Mouse (Mus musculus) liver, embryonic 13.5 days (tissue): ENCODE measurements around the gene Atrip. TPM values are rescaled to one million over a fixed set of nuclear protein-coding genes. Genes with fewer than 3 reads are reported as not detected.

Experiments used
- ATAC-seq: fragments of 200-750 bp; cut with Nextera tagmentation; 2 replicates; pipeline ENCODE4 v1.8.0; 2017; ENCODE audit warnings: low read depth, mild to moderate bottlenecking, moderate number of reproducible peaks, moderate library complexity
- DNase-seq: peaks from one replicate; pipeline ENCODE4 v3.0.0; 2022
- H3K27ac ChIP-seq: fragments of 300-500 bp; sonication (generic); 2 replicates; pipeline ENCODE4 v1.5.1; 2015; ENCODE audit warnings: moderate library complexity, mild to moderate bottlenecking, inconsistent platforms
- H3K27me3 ChIP-seq: fragments of 300-500 bp; sonication (generic); 2 replicates; pipeline ENCODE4 v1.6.1; 2015; ENCODE audit warnings: mild to moderate bottlenecking, inconsistent platforms
- H3K36me3 ChIP-seq: fragments of 300-500 bp; sonication (generic); 2 replicates; pipeline ENCODE4 v1.6.1; 2015; ENCODE audit warnings: mild to moderate bottlenecking, inconsistent platforms
- H3K4me1 ChIP-seq: fragments of 300-500 bp; sonication (generic); replicated peaks from 2 replicates; pipeline ENCODE4 v1.6.1; 2015; ENCODE audit warnings: inconsistent platforms
- H3K4me2 ChIP-seq: fragments of 300-500 bp; sonication (generic); 2 replicates; pipeline ENCODE4 v1.6.1; 2015; ENCODE audit warnings: inconsistent platforms, mild to moderate bottlenecking, moderate library complexity
- H3K4me3 ChIP-seq: fragments of 300-500 bp; sonication (generic); replicated peaks from 2 replicates; pipeline ENCODE4 v1.5.1; 2015; ENCODE audit warnings: mild to moderate bottlenecking, inconsistent platforms
- H3K9ac ChIP-seq: fragments of 300-500 bp; sonication (generic); 2 replicates; pipeline ENCODE4 v1.6.1; 2015; ENCODE audit warnings: mild to moderate bottlenecking, inconsistent platforms
- H3K9me3 ChIP-seq: fragments of 300-500 bp; sonication (generic); replicated peaks from 2 replicates; pipeline ENCODE4 v1.6.1; 2016; ENCODE audit warnings: inconsistent platforms
- WGBS: fragments of 180-500 bp; shearing (Covaris S2); methylation state at CpG from one replicate; pipeline ENCODE4 v1.1.7; 2015; ENCODE audit not compliant: insufficient replicate concordance; 5-methylcytosine and 5-hydroxymethylcytosine counted together
- polyA plus RNA-seq: library from polyadenylated mRNA; unstranded; fragments of >200 nt; fragmentation: Nextera tagmentation; extraction: Ambion mirVana; gene quantifications from 2 replicates; pipeline ENCODE4 v1.2.1, GENCODE M21; 2015

The Atrip gene
- polyA plus RNA-seq, 1 experiment from 2014 or later: 12.7 TPM

DNA sequence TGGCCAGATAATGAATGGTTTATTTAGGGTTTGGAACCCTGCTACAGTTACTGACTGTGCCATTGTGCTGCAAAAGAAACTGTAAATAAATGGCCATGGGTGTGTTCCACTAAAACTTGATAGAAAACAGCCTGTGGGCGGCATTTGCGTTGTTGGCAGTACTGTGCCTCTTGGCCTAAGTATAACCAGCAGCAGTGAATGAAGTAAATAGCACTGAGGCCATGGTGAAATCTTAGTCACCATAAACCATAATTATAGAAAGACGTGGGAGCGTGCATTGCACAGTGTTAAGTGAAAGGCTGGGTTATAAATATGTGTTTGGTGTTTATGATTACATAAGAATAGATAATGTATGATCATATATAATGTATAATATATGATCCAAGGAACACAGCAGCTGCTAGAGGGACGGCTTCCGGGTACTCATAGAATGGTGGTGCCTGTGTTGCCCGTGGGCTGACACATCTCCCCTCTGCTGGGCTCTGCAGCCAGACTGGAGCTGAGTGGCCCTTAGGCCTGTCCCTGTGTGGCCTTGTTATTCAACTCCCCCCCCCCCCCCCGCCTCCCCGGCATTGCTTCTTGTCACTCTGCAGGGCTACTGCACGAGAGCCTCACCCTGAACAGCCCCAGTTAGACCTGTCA is 64.8 kb downstream of the Atrip start:
- no peak for ATAC-seq

DNA sequence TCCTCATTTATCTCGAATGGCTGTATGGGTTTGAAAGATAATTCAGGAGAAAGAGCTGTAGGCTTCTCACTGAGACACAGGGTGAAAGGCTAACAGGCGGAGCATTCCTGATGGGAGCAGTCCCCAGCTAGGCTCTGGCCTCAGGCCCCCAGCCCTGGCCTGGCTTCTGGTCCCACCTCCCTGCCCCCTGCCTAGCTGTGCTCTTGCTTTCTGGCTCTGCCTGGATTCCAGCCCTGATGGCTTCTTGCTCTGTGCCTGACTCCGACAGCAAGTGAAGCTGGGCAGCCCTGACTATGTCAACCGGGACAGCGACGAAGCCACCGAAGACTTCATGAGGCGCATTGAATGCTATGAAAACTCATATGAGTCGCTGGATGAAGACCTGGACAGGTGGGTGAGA is 65.8 kb downstream of the Atrip start:
- no peak overlapping the region for H3K4me2 ChIP-seq
- ATAC-seq (no peak), DNase-seq (no peak)
- H3K36me3 ChIP-seq: no peaks in the 10 kb centered on the region
- H3K27ac ChIP-seq: no peak overlapping the region
- H3K4me3 ChIP-seq: no peak overlapping the region
- no peak overlapping the region; the same call in 1 of the 2 replicates for H3K9ac ChIP-seq
- peaks cover 24% of the 10 kb centered on the region for H3K4me1 ChIP-seq
- 74% methylated on average over 9 of the region's 9 CpGs for WGBS
- H3K9me3 ChIP-seq: no peaks in the 10 kb centered on the region
- no peaks in the 10 kb centered on the region for H3K27me3 ChIP-seq

More for the DNA sequence above, 64.8 kb downstream of the Atrip start:
- 0 out of 2 replicates have a peak overlapping the region, but pooled peaks have one; percentile 18 for H3K27ac ChIP-seq
- H3K4me2 ChIP-seq: 0 out of 2 replicates have a peak overlapping the region, but pooled peaks have one; percentile 17
- H3K4me3 ChIP-seq: no peak overlapping the region
- WGBS: 57% methylated on average over 10 of the region's 10 CpGs
- H3K36me3 ChIP-seq: no peaks in the 10 kb centered on the region
- no peak for DNase-seq
- H3K27me3 ChIP-seq: 0 out of 2 replicates have a peak, but pooled peaks cover 3% of the 10 kb centered on the region
- H3K9me3 ChIP-seq: no peaks in the 10 kb centered on the region
- peaks cover 26% of the 10 kb centered on the region for H3K4me1 ChIP-seq
- H3K9ac ChIP-seq: no peak overlapping the region

Other genes starting within 250 kb of the Atrip start
- gene Celsr3, start 247.8 kb downstream of the Atrip start, polyA plus RNA-seq: 0.03 TPM in 2 replicates
- gene Slc26a6, start 220.8 kb downstream of the Atrip start, polyA plus RNA-seq: 6.7 and 8.6 TPM in 2 replicates
- gene Tmem89, start 159.5 kb downstream of the Atrip start, polyA plus RNA-seq: not detected in 2 replicates
- gene Uqcrc1, start 137.5 kb downstream of the Atrip start, polyA plus RNA-seq: 354 and 355 TPM in 2 replicates
- gene Col7a1, start 120.5 kb downstream of the Atrip start, polyA plus RNA-seq: 0.28 and 0.38 TPM in 2 replicates
- gene Ucn2, start 88.1 kb downstream of the Atrip start, polyA plus RNA-seq: not detected in 2 replicates
- gene Pfkfb4, start 82.3 kb downstream of the Atrip start, polyA plus RNA-seq: 2.3 and 2.5 TPM in 2 replicates
- gene Shisa5, start 35.6 kb downstream of the Atrip start, polyA plus RNA-seq: 20.0 and 21.8 TPM in 2 replicates
- gene Trex1, start 14.4 kb downstream of the Atrip start, polyA plus RNA-seq: 7.4 and 8.9 TPM in 2 replicates
- 14.6 and 14.7 TPM in 2 replicates for gene Ccdc51, start 8.4 kb upstream of the Atrip start, polyA plus RNA-seq
- gene Tma7, start 8.5 kb upstream of the Atrip start, polyA plus RNA-seq: 480 and 506 TPM in 2 replicates
- gene Plxnb1, start 21.3 kb upstream of the Atrip start, polyA plus RNA-seq: 2.3 and 3.2 TPM in 2 replicates
- gene Fbxw21, start 87.9 kb upstream of the Atrip start, polyA plus RNA-seq: not detected in 2 replicates
- not detected in 2 replicates for gene Fbxw13, start 121.9 kb upstream of the Atrip start, polyA plus RNA-seq
- not detected in 2 replicates for gene Fbxw20, start 160.6 kb upstream of the Atrip start, polyA plus RNA-seq
- not detected in 2 replicates for gene Fbxw14, start 213.6 kb upstream of the Atrip start, polyA plus RNA-seq